Mouse (Mus musculus) myocyte (in vitro differentiated cells): Measurements from ENCODE around the gene Setd1a. TPM values are rescaled to one million over a fixed set of nuclear protein-coding genes. Genes with fewer than 3 reads are reported as not detected.

ENCODE experiments used
- H3K27me3 ChIP-seq: one replicate; pipeline ENCODE4 v1.6.1; 2011; ENCODE audit not compliant: control insufficient read depth, insufficient read depth, insufficient read length
- H3K36me3 ChIP-seq: one replicate; pipeline ENCODE4 v1.6.1; 2011; ENCODE audit not compliant: control insufficient read depth, insufficient read depth
- H3K4me2 ChIP-seq: one replicate; pipeline ENCODE4 v1.6.1; 2011; ENCODE audit warnings: low read depth, control low read depth
- H3K4me3 ChIP-seq: one replicate; pipeline ENCODE4 v1.5.1; 2011; ENCODE audit warnings: mild to moderate bottlenecking, control low read depth, moderate library complexity
- H3K79me2 ChIP-seq: one replicate; pipeline ENCODE4 v1.6.1; 2011; ENCODE audit not compliant: control insufficient read depth, insufficient read depth
- H3ac ChIP-seq: one replicate; pipeline ENCODE4 v1.6.1; 2011; ENCODE audit not compliant: control insufficient read depth, insufficient read length
- CEBPB ChIP-seq: IDR thresholded peaks from 2 replicates; pipeline ENCODE4 v1.6.1; 2011; ENCODE audit warnings: mild to moderate bottlenecking, moderate library complexity; ENCODE audit not compliant: poor library complexity, insufficient read depth, severe bottlenecking
- E2F4 ChIP-seq: IDR thresholded peaks from one replicate; pipeline ENCODE4 v1.6.1; 2011; ENCODE audit warnings: mild to moderate bottlenecking, control low read depth, moderate library complexity; ENCODE audit not compliant: insufficient read depth
- MAX ChIP-seq: IDR thresholded peaks from one replicate; pipeline ENCODE4 v1.6.1; 2011; ENCODE audit warnings: low read depth, mild to moderate bottlenecking, control low read depth
- MYOD1 ChIP-seq, 3 experiments: IDR thresholded peaks; one replicate each; pipeline ENCODE4 v1.6.1; 2011; ENCODE audit warnings: control low read depth in 2 of 3, low read depth in 2 of 3, mild to moderate bottlenecking in 2 of 3, moderate library complexity in 1 of 3; ENCODE audit not compliant: insufficient read length in 2 of 3, control insufficient read depth in 1 of 3
- MYOG ChIP-seq, 3 experiments: IDR thresholded peaks; one replicate each; pipeline ENCODE4 v1.6.1; 2011; ENCODE audit warnings: control low read depth in 2 of 3, low read depth in 2 of 3, mild to moderate bottlenecking in 2 of 3; ENCODE audit not compliant: insufficient read length in 2 of 3, control insufficient read depth in 1 of 3, insufficient read depth in 1 of 3
- POLR2A ChIP-seq: IDR thresholded peaks from one replicate; pipeline ENCODE4 v1.6.1; 2011; ENCODE audit warnings: low read depth, mild to moderate bottlenecking, control low read depth, moderate library complexity; ENCODE audit not compliant: insufficient read length
- POLR2AphosphoS2 ChIP-seq: IDR thresholded peaks from one replicate; pipeline ENCODE4 v1.6.1; 2011; ENCODE audit warnings: low read depth, control low read depth; ENCODE audit not compliant: insufficient read length
- REST ChIP-seq: IDR thresholded peaks from one replicate; pipeline ENCODE4 v1.6.1; 2011; ENCODE audit warnings: mild to moderate bottlenecking, control low read depth, moderate library complexity; ENCODE audit not compliant: insufficient read depth, insufficient read length
- SRF ChIP-seq: IDR thresholded peaks from one replicate; pipeline ENCODE4 v1.6.1; 2011; ENCODE audit warnings: low read depth; ENCODE audit not compliant: control insufficient read depth, insufficient read length
- TCF12 ChIP-seq: IDR thresholded peaks from one replicate; pipeline ENCODE4 v1.6.1; 2011; ENCODE audit warnings: mild to moderate bottlenecking, control low read depth; ENCODE audit not compliant: poor library complexity, insufficient read depth, severe bottlenecking
- TCF3 ChIP-seq: IDR thresholded peaks from one replicate; pipeline ENCODE4 v1.6.1; 2011; ENCODE audit warnings: low read depth, control low read depth; ENCODE audit not compliant: insufficient read length
- USF1 ChIP-seq: IDR thresholded peaks from one replicate; pipeline ENCODE4 v1.6.1; 2011; ENCODE audit warnings: low read depth, mild to moderate bottlenecking, control low read depth, moderate library complexity
- polyA plus RNA-seq: library from polyadenylated mRNA; unstranded; fragments of >200 nt; fragmentation: generic; extraction: Trizol; gene quantifications from one replicate; pipeline ENCODE4 v1.2.1, GENCODE M21; 2012; ENCODE audit warnings: missing spikeins

Gene Setd1a
- polyA plus RNA-seq, 1 experiment, result 13.7 TPM

GRCm38 (mm10) chr7:127753741-127754140, 22.7 kb upstream of the Setd1a start:
- H3ac ChIP-seq, result no peak overlapping the region
- H3K79me2 ChIP-seq, result peaks cover 7% of the 10 kb centered on the region
- H3K4me3 ChIP-seq, result no peak overlapping the region
- peaks cover 22% of the 10 kb centered on the region for H3K36me3 ChIP-seq
- no peaks in the 10 kb centered on the region for H3K27me3 ChIP-seq
- no peak overlapping the region for H3K4me2 ChIP-seq
- TF ChIP-seq MYOG (IDR thresholded peaks at IDR 0.05; ENCODE audit: control insufficient read depth in 1 of 3, insufficient read depth in 1 of 3, insufficient read length in 2 of 3, low read depth in 2 of 3), result no peak
- TF ChIP-seq SRF, result no peak
- TF ChIP-seq POLR2A, result no peak
- no peak for TF ChIP-seq E2F4
- no peak for TF ChIP-seq MYOD1 (IDR thresholded peaks at IDR 0.05; ENCODE audit: control insufficient read depth in 1 of 3, insufficient read length in 2 of 3, low read depth in 2 of 3)
- TF ChIP-seq CEBPB, result no peak
- no peak for TF ChIP-seq MAX
- no peak for TF ChIP-seq TCF3
- no peak for TF ChIP-seq REST
- TF ChIP-seq USF1, result no peak
- no peak for TF ChIP-seq POLR2AphosphoS2
- TF ChIP-seq TCF12, result no peak

- Histone ChIP-seq H3ac (no peak overlapping the region), H3K4me2 (no peak overlapping the region), H3K27me3 (no peaks in the 10 kb centered on the region), H3K36me3 (peaks cover 21% of the 10 kb centered on the region), H3K4me3 (no peak overlapping the region), H3K79me2 (peaks cover 7% of the 10 kb centered on the region)
- TF ChIP-seq SRF, result no peak
- no peak for TF ChIP-seq MYOD1 (IDR thresholded peaks at IDR 0.05; ENCODE audit: control insufficient read depth in 1 of 3, insufficient read length in 2 of 3, low read depth in 2 of 3)
- TF ChIP-seq TCF3, result no peak
- no peak for TF ChIP-seq USF1
- no peak for TF ChIP-seq POLR2AphosphoS2
- TF ChIP-seq POLR2A, result no peak
- TF ChIP-seq TCF12, result no peak
- TF ChIP-seq E2F4, result no peak
- no peak for TF ChIP-seq MAX
- no peak for TF ChIP-seq REST
- no peak for TF ChIP-seq MYOG (IDR thresholded peaks at IDR 0.05; ENCODE audit: control insufficient read depth in 1 of 3, insufficient read depth in 1 of 3, insufficient read length in 2 of 3, low read depth in 2 of 3)
- no peak for TF ChIP-seq CEBPB
These were observed 16.8 kb upstream of the Setd1a start for GRCm38 (mm10) chr7:127759716-127760115.

- TF ChIP-seq TCF12 (no peak), POLR2A (no peak), MAX (no peak), E2F4 (no peak), MYOG (IDR thresholded peaks at IDR 0.05; ENCODE audit: control insufficient read depth in 1 of 3, insufficient read depth in 1 of 3, insufficient read length in 2 of 3, low read depth in 2 of 3) (no peak), CEBPB (no peak), POLR2AphosphoS2 (no peak), REST (no peak), USF1 (no peak), TCF3 (no peak)
- Histone ChIP-seq H3K4me2 (no peak overlapping the region), H3K36me3 (peaks cover 25% of the 10 kb centered on the region), H3K27me3 (no peaks in the 10 kb centered on the region), H3ac (no peak overlapping the region), H3K79me2 (peaks cover 7% of the 10 kb centered on the region), H3K4me3 (no peak overlapping the region)
These were observed 16.0 kb upstream of the Setd1a start for GRCm38 (mm10) chr7:127760478-127760877.

GRCm38 (mm10) chr7:127761026-127761425, 15.4 kb upstream of the Setd1a start:
- Histone ChIP-seq H3ac (no peak overlapping the region), H3K79me2 (peaks cover 7% of the 10 kb centered on the region), H3K27me3 (no peaks in the 10 kb centered on the region), H3K4me2 (no peak overlapping the region), H3K36me3 (peaks cover 22% of the 10 kb centered on the region), H3K4me3 (no peak overlapping the region)
- TF ChIP-seq MYOD1 (IDR thresholded peaks at IDR 0.05; ENCODE audit: control insufficient read depth in 1 of 3, insufficient read length in 2 of 3, low read depth in 2 of 3) (no peak), POLR2A (no peak)

GRCm38 (mm10) chr7:127763642-127764041, 12.8 kb upstream of the Setd1a start:
- no peak overlapping the region for H3K4me2 ChIP-seq
- no peaks in the 10 kb centered on the region for H3K27me3 ChIP-seq
- H3ac ChIP-seq, result no peak overlapping the region
- no peak overlapping the region for H3K4me3 ChIP-seq
- TF ChIP-seq POLR2AphosphoS2 (no peak), MAX (no peak), CEBPB (no peak), TCF12 (no peak), TCF3 (no peak), USF1 (no peak), MYOG (IDR thresholded peaks at IDR 0.05; ENCODE audit: control insufficient read depth in 1 of 3, insufficient read depth in 1 of 3, insufficient read length in 2 of 3, low read depth in 2 of 3) (no peak), E2F4 (no peak), MYOD1 (IDR thresholded peaks at IDR 0.05; ENCODE audit: control insufficient read depth in 1 of 3, insufficient read length in 2 of 3, low read depth in 2 of 3) (no peak), REST (no peak), POLR2A (no peak), SRF (no peak)
- H3K79me2 ChIP-seq, result no peaks in the 10 kb centered on the region
- peaks cover 14% of the 10 kb centered on the region for H3K36me3 ChIP-seq
